Mouse (Mus musculus) G1E (cell line): Measurements from ENCODE around the gene Krt10.

Source experiments
- CTCF ChIP-seq: IDR thresholded peaks from 2 replicates; pipeline ENCODE4 v1.5.1; 2012; ENCODE audit warnings: low read depth, low read length, inconsistent platforms, mixed read lengths
- GATA1 ChIP-seq: IDR thresholded peaks from 2 replicates; pipeline ENCODE4 v1.6.1; 2012; ENCODE audit warnings: borderline replicate concordance, low read length, inconsistent platforms, mixed read lengths
- GATA2 ChIP-seq: IDR thresholded peaks from 2 replicates; pipeline ENCODE4 v1.6.1; 2012; ENCODE audit warnings: low read depth, low read length, inconsistent platforms, borderline replicate concordance
- POLR2AphosphoS5 ChIP-seq: IDR thresholded peaks from 2 replicates; pipeline ENCODE4 v1.6.1; 2012; ENCODE audit warnings: low read depth, low read length, inconsistent platforms; ENCODE audit not compliant: insufficient replicate concordance
- TAL1 ChIP-seq: conservative IDR thresholded peaks from 2 replicates; pipeline ENCODE4 v1.6.1; 2012; ENCODE audit warnings: low read depth, low read length, inconsistent platforms, mixed read lengths

- TF ChIP-seq CTCF (no peak), GATA1 (no peak), GATA2 (no peak), TAL1 (no peak), POLR2AphosphoS5 (no peak)
Observed at GRCm38 (mm10) chr11:99389264-99389663, at the start of gene Krt10.
